Mouse (Mus musculus) CD4-positive naive resting alpha-beta T cell, adult 76 days (primary cell): Measurements from ENCODE around the gene Zfp653. TPM values are rescaled to one million over a fixed set of nuclear protein-coding genes. Genes with fewer than 3 reads are reported as not detected.

Experiments
- total RNA-seq: library from RNA; stranded (reverse); gene quantifications from one replicate; pipeline ENCODE4 v1.2.4, GENCODE M21; 2023

The Zfp653 gene
- total RNA-seq, result 26.8 TPM

GRCm38 (mm10) chr9:22070791-22071573, at the start of gene Zfp653, which contains the start of gene Gm49318:
Zfp653 (minus strand) TSS chr9:22071376.
Gm49318 (minus strand) TSS chr9:22071259.

GRCm38 (mm10) chr9:22116740-22117426, 45.7 kb upstream of the Zfp653 start, which contains the start of gene Elof1:
Elof1 (minus strand) TSS chr9:22117172.

GRCm38 (mm10) chr9:22098993-22099696, 28.0 kb upstream of the Zfp653 start, which contains the start of gene Cnn1:
Cnn1 (plus strand) TSS chr9:22099216.

GRCm38 (mm10) chr9:22085022-22085834, 14.1 kb upstream of the Zfp653 start, which contains the start of gene Ecsit:
Ecsit (minus strand) TSS chr9:22085438.

GRCm38 (mm10) chr9:22051958-22052254, 19.3 kb downstream of the Zfp653 start, which contains the start of gene Elavl3:
Elavl3 (minus strand) TSS chr9:22052023.

Other genes starting within 250 kb of the Zfp653 start
- not detected for gene Angptl8, start 235.9 kb downstream of the Zfp653 start, total RNA-seq
- 6.3 TPM for gene Dock6, start 218.7 kb downstream of the Zfp653 start, total RNA-seq
- gene Rab3d, start 153.2 kb downstream of the Zfp653 start, total RNA-seq, result 6.6 TPM
- gene Ccdc159, start 143.9 kb downstream of the Zfp653 start, total RNA-seq, result not detected
- gene Tmem205, start 143.8 kb downstream of the Zfp653 start, total RNA-seq, result not detected
- gene Plppr2, start 134.3 kb downstream of the Zfp653 start, total RNA-seq, result 0.56 TPM
- 7.1 TPM for gene Swsap1, start 115.6 kb downstream of the Zfp653 start, total RNA-seq
- gene Epor, start 107.9 kb downstream of the Zfp653 start, total RNA-seq, result 0.38 TPM
- gene Rgl3, start 81.9 kb downstream of the Zfp653 start, total RNA-seq, result not detected
- not detected for gene Ccdc151, start 68.7 kb downstream of the Zfp653 start, total RNA-seq
- gene Prkcsh, start 68.6 kb downstream of the Zfp653 start, total RNA-seq, result 72.4 TPM
- 0.15 TPM for gene Elavl3, start 19.4 kb downstream of the Zfp653 start, total RNA-seq
- gene Gm49318, start 117 bp downstream of the Zfp653 start, total RNA-seq, result not detected
- 29.2 TPM for gene Ecsit, start 14.1 kb upstream of the Zfp653 start, total RNA-seq
- not detected for gene Cnn1, start 27.8 kb upstream of the Zfp653 start, total RNA-seq
- gene Elof1, start 45.8 kb upstream of the Zfp653 start, total RNA-seq, result 30.4 TPM
- 167 TPM for gene Acp5, start 64.3 kb upstream of the Zfp653 start, total RNA-seq
- 11.3 TPM for gene Pigyl, start 85.5 kb upstream of the Zfp653 start, total RNA-seq
- not detected for gene Zfp872, start 116.7 kb upstream of the Zfp653 start, total RNA-seq
- 33.8 TPM for gene Zfp809, start 154.3 kb upstream of the Zfp653 start, total RNA-seq
- 3.0 TPM for gene Zfp599, start 188.5 kb upstream of the Zfp653 start, total RNA-seq
- 13.1 TPM for gene Zfp810, start 236.3 kb upstream of the Zfp653 start, total RNA-seq